Mouse (Mus musculus) CH12.LX (cell line): ENCODE results near the gene Kcnh4.

Experiments used
- CHD2 ChIP-seq: IDR thresholded peaks from 2 replicates; pipeline ENCODE4 v1.6.1; 2011; ENCODE audit warnings: low read length, improper control_type of control experiment
- CTCF ChIP-seq, 2 experiments: IDR thresholded peaks in 1 of 2; conservative IDR thresholded peaks in 1 of 2; 2 replicates each; pipeline ENCODE4 v1.5.1; 2011 to 2012; ENCODE audit warnings: low read depth in 2 of 2, low read length in 2 of 2, improper control_type of control experiment in 1 of 2, inconsistent platforms in 1 of 2, mild to moderate bottlenecking in 1 of 2, moderate library complexity in 1 of 2
- EP300 ChIP-seq: IDR thresholded peaks from 2 replicates; pipeline ENCODE4 v1.6.1; 2011; ENCODE audit warnings: low read length, improper control_type of control experiment
- GABPA ChIP-seq: IDR thresholded peaks from 2 replicates; pipeline ENCODE4 v1.6.1; 2012; ENCODE audit warnings: low read depth, low read length, improper control_type of control experiment, inconsistent platforms; ENCODE audit not compliant: insufficient replicate concordance
- IRF4 ChIP-seq: IDR thresholded peaks from 2 replicates; pipeline ENCODE4 v1.6.1; 2014; ENCODE audit warnings: low read depth, mild to moderate bottlenecking, inconsistent platforms, low read length, improper control_type of control experiment
- POLR2A ChIP-seq: IDR thresholded peaks from 2 replicates; pipeline ENCODE4 v1.6.1; 2011; ENCODE audit warnings: low read depth, mild to moderate bottlenecking, improper control_type of control experiment, low read length
- RAD21 ChIP-seq: IDR thresholded peaks from 2 replicates; pipeline ENCODE4 v1.6.1; 2011; ENCODE audit warnings: low read depth, mild to moderate bottlenecking, low read length, improper control_type of control experiment, moderate library complexity
- USF1 ChIP-seq: IDR thresholded peaks from 2 replicates; pipeline ENCODE4 v1.6.1; 2014; ENCODE audit warnings: low read depth, mild to moderate bottlenecking, inconsistent platforms, low read length, improper control_type of control experiment
- ZC3H11A ChIP-seq: IDR thresholded peaks from 2 replicates; pipeline ENCODE4 v1.6.1; 2012; ENCODE audit warnings: low read depth, mild to moderate bottlenecking, inconsistent platforms, low read length, improper control_type of control experiment

GRCm38 (mm10) chr11:100754021-100754692 is 5.6 kb downstream of the Kcnh4 start:
- no peak for TF ChIP-seq GABPA
- no peak for TF ChIP-seq CHD2
- no peak for TF ChIP-seq RAD21
- TF ChIP-seq POLR2A: no peak
- no peak for TF ChIP-seq CTCF (conservative IDR thresholded peaks at IDR 0.05 in 1 of 2, IDR thresholded peaks at IDR 0.05 in 1 of 2; ENCODE audit: low read depth in 2 of 2, low read length in 2 of 2)
- TF ChIP-seq EP300: no peak
- TF ChIP-seq USF1: no peak
- TF ChIP-seq ZC3H11A: no peak
- TF ChIP-seq IRF4: no peak
